Mouse (Mus musculus) kidney, embryonic 15.5 days (tissue): ENCODE measurements around the gene Mtfp1. TPM values are rescaled to one million over a fixed set of nuclear protein-coding genes. Genes with fewer than 3 reads are reported as not detected.

Experiments used
- ATAC-seq: fragments of 200-750 bp; cut with Nextera tagmentation; replicated peaks from 2 replicates; pipeline ENCODE4 v1.8.0; 2017; ENCODE audit warnings: moderate TSS enrichment; ENCODE audit not compliant: low FRiP score
- H3K27ac ChIP-seq: fragments of 300-500 bp; sonication (generic); 2 replicates; pipeline ENCODE4 v1.5.1; 2015; ENCODE audit warnings: mild to moderate bottlenecking, inconsistent platforms
- H3K27me3 ChIP-seq: fragments of 300-500 bp; sonication (generic); 2 replicates; pipeline ENCODE4 v1.6.1; 2015; ENCODE audit warnings: inconsistent platforms
- H3K36me3 ChIP-seq: fragments of 300-500 bp; sonication (generic); 2 replicates; pipeline ENCODE4 v1.6.1; 2015; ENCODE audit warnings: inconsistent platforms
- H3K4me1 ChIP-seq: fragments of 300-500 bp; sonication (generic); 2 replicates; pipeline ENCODE4 v1.6.1; 2015; ENCODE audit warnings: inconsistent platforms
- H3K4me2 ChIP-seq: fragments of 300-500 bp; sonication (generic); 2 replicates; pipeline ENCODE4 v1.6.1; 2015; ENCODE audit warnings: moderate library complexity, mild to moderate bottlenecking, inconsistent platforms
- H3K4me3 ChIP-seq: fragments of 300-500 bp; sonication (generic); replicated peaks from 2 replicates; pipeline ENCODE4 v1.5.1; 2015; ENCODE audit warnings: mild to moderate bottlenecking, inconsistent platforms
- H3K9ac ChIP-seq: fragments of 300-500 bp; sonication (generic); 2 replicates; pipeline ENCODE4 v1.6.1; 2015; ENCODE audit warnings: mild to moderate bottlenecking, inconsistent platforms
- H3K9me3 ChIP-seq: fragments of 300-500 bp; sonication (generic); replicated peaks from 2 replicates; pipeline ENCODE4 v1.6.1; 2016; ENCODE audit warnings: inconsistent platforms
- WGBS: fragments of 180-500 bp; shearing (Covaris S2); methylation state at CpG from one replicate; pipeline ENCODE4 v1.1.7; 2015; ENCODE audit warnings: mixed read lengths; 5-methylcytosine and 5-hydroxymethylcytosine counted together
- microRNA-seq: library from miRNA; unstranded; fragments of <30 nt; microRNA quantifications from one replicate; pipeline ENCODE4, GENCODE M21; 2016
- polyA plus RNA-seq: library from polyadenylated mRNA; unstranded; fragments of >200 nt; fragmentation: Nextera tagmentation; extraction: Ambion mirVana; gene quantifications from 2 replicates; pipeline ENCODE4 v1.2.1, GENCODE M21; 2015

Mtfp1 gene
- polyA plus RNA-seq, 1 experiment from 2014 or later = 15.9 TPM

DNA sequence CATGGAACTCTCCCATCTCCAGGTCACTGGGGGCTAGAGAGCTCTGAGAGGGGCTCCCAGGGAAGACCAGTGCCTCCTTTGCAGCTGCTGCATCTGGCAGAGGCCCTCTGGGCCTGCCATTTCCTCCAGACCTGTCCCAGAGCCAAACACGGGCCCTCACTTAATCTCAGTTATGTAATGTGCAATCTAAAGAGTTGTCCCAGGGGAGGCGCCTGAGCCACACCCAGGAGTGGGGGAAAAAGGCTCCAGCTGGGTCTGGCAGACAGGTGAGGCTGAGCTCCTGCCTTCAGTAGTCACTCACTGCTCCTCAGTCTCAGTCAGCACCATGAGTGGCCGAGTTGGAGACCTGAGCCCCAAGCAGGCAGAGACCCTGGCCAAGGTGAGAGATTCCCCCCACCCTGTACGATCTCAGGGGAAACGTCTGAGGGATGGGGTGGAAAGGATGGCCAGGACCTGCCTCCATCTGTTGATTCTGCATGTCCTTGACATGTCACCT lies 30.6 kb downstream of the Mtfp1 start, which contains the start of gene Sec14l3:
Gene Sec14l3 (plus strand): TSS at position 215 of the 496 bp plus-strand sequence.
- Histone ChIP-seq H3K36me3 (no peaks in the 10 kb centered on the region), H3K4me2 (no peak within 1 kb of the TSS), H3K9me3 (no peaks in the 10 kb centered on the region), H3K4me1 (no peaks in the 10 kb centered on the region), H3K27ac (no peak within 1 kb of the TSS), H3K4me3 (no peak within 1 kb of the TSS), H3K27me3 (no peaks in the 10 kb centered on the region), H3K9ac (no peak within 1 kb of the TSS)
- 63% methylated on average over 5 of the region's 5 CpGs for WGBS
- no peak for ATAC-seq

DNA sequence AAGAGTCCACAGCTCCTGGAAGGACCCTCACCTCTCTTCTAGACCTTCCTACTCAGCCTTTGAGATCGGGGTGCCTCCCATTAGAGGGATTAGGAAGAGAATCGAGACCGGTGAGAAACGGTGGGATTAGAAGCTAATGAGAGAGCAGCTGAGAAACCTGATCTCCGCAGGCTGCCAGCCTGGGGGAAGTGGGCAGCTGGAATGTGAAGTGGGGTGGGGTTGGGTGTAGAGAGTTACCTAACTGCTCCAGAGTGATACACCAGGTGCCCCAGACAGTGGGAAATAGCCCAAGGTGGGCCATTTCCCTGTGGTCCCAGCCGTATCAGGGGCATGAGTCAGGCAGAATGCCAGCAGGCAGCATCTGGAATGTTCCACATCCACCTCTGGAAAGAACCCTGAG lies 32.3 kb downstream of the Mtfp1 start:
- ATAC-seq = no peak
- H3K4me1 ChIP-seq = no peaks in the 10 kb centered on the region
- no peaks in the 10 kb centered on the region for H3K9me3 ChIP-seq
- H3K9ac ChIP-seq = no peak overlapping the region
- H3K27me3 ChIP-seq = no peaks in the 10 kb centered on the region
- 47% methylated on average over 6 of the region's 6 CpGs for WGBS
- no peaks in the 10 kb centered on the region for H3K36me3 ChIP-seq
- no peak overlapping the region for H3K27ac ChIP-seq
- H3K4me2 ChIP-seq = no peak overlapping the region
- no peak overlapping the region for H3K4me3 ChIP-seq

DNA sequence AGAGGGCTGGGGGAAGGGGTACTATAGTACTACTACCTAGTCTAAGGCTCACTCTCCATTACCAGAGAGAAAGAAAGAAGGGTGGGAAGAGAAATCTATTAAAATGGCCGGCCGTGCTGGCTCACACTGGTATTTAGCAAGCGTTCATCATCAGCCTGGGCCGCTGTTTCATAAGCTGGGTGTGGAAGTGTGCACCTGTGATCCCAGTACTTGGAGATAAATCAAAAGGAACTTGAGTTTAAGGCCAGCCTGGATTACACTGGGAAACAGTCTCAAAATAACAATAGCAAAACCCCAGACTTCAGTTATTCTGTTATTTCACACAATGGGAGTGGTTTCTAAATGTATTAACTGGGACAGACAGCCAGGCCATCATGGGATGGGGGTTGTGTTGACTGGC lies 32.7 kb downstream of the Mtfp1 start:
- no peak for ATAC-seq
- Histone ChIP-seq H3K4me2 (no peak overlapping the region), H3K4me1 (no peaks in the 10 kb centered on the region), H3K27me3 (no peaks in the 10 kb centered on the region), H3K9ac (no peak overlapping the region), H3K27ac (no peak overlapping the region), H3K9me3 (no peaks in the 10 kb centered on the region), H3K36me3 (no peaks in the 10 kb centered on the region), H3K4me3 (no peak overlapping the region)
- WGBS = 86% methylated on average over 4 of the region's 4 CpGs

DNA sequence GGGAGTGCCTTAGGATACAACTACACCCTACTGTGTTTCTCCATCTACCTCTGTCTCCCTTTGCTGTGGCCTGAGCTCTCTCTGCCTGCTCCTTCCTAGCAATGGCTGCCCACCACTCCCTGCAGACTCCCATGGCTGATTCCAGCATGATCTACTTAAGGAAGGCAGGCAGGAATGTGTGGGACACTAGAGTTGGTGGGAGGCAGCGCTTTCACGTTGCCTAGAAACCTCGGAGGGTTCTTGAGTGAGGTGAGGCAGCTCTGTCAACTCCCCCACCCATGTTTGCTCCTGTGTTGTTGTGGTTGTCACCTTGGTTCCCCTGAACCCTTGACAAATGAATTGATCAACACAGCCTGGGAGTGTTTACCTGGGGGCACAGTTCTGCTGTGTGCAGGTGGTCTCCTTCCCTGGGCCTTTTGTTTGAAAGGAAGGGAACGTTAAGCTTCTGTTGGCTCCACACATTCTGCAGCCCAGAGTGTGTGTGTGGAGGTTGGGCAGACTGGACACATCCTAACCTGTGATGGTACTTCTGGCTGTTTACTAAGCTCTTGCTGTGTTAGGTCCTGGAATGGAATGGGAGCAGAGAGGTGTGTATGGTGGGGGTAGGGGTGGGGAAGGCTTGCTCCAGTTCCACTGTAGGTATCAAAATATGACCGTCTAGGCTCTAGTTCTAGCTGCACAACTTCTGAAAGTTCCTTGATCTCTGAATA lies 34.2 kb downstream of the Mtfp1 start:
- Histone ChIP-seq H3K27ac (no peak overlapping the region), H3K4me2 (no peak overlapping the region), H3K4me3 (no peak overlapping the region), H3K4me1 (no peaks in the 10 kb centered on the region), H3K36me3 (no peaks in the 10 kb centered on the region), H3K27me3 (no peaks in the 10 kb centered on the region), H3K9me3 (no peaks in the 10 kb centered on the region), H3K9ac (no peak overlapping the region)
- 69% methylated on average over 5 of the region's 5 CpGs for WGBS
- ATAC-seq = no peak

- 17% methylated on average over 5 of the region's 5 CpGs for WGBS
- no peaks in the 10 kb centered on the region for H3K36me3 ChIP-seq
- ATAC-seq = no peak
Observed at GRCm38 (mm10) chr11:4053586-4053985, 41.7 kb downstream of the Mtfp1 start.

GRCm38 (mm10) chr11:4048438-4048837 lies 46.8 kb downstream of the Mtfp1 start:
- H3K4me2 ChIP-seq = no peak overlapping the region
- 84% methylated on average over 6 of the region's 6 CpGs for WGBS
- H3K9me3 ChIP-seq = no peaks in the 10 kb centered on the region; the same call in 1 of the 2 replicates
- H3K4me1 ChIP-seq = no peaks in the 10 kb centered on the region
- no peaks in the 10 kb centered on the region for H3K27me3 ChIP-seq
- H3K4me3 ChIP-seq = no peak overlapping the region
- H3K9ac ChIP-seq = no peak overlapping the region
- no peaks in the 10 kb centered on the region for H3K36me3 ChIP-seq
- ATAC-seq = no peak
- H3K27ac ChIP-seq = no peak overlapping the region

More at GRCm38 (mm10) chr11:4053586-4053985, 41.7 kb downstream of the Mtfp1 start:
- H3K4me1 ChIP-seq = no peaks in the 10 kb centered on the region
- no peaks in the 10 kb centered on the region; the same call in 1 of the 2 replicates for H3K9me3 ChIP-seq
- no peak overlapping the region for H3K4me3 ChIP-seq
- no peak overlapping the region for H3K9ac ChIP-seq
- H3K4me2 ChIP-seq = no peak overlapping the region
- H3K27me3 ChIP-seq = no peaks in the 10 kb centered on the region
- H3K27ac ChIP-seq = no peak overlapping the region

DNA sequence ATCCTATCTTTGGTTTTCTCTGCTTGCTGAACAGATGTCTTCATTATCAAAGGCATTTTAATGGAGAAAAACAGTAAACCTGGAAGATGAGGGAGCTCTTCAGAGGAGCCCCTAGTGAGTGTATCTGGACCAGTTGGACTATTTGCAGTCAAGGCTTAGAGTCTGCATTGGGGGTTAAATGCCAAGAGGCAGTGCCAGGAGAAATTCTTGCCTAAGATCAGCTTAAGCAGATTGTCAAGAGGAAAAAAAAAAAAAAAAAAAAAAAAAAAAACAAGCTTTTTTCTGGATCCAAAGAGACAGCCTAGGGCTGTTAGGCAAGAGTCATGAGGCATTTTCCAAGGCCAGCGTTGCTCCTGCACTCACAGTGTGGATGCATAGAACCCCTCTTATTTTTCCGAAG lies 47.5 kb downstream of the Mtfp1 start:
- H3K9me3 ChIP-seq = no peaks in the 10 kb centered on the region; the same call in 1 of the 2 replicates
- H3K4me2 ChIP-seq = no peak overlapping the region
- H3K36me3 ChIP-seq = no peaks in the 10 kb centered on the region
- H3K4me1 ChIP-seq = no peaks in the 10 kb centered on the region
- no peak overlapping the region for H3K4me3 ChIP-seq
- WGBS = 90% methylated on average over 2 of the region's 2 CpGs
- no peaks in the 10 kb centered on the region for H3K27me3 ChIP-seq
- no peak overlapping the region for H3K27ac ChIP-seq
- no peak for ATAC-seq
- H3K9ac ChIP-seq = no peak overlapping the region

GRCm38 (mm10) chr11:4046526-4046925 lies 48.7 kb downstream of the Mtfp1 start:
- Histone ChIP-seq H3K27ac (no peak overlapping the region), H3K36me3 (no peaks in the 10 kb centered on the region), H3K4me3 (no peak overlapping the region), H3K4me2 (no peak overlapping the region), H3K9ac (no peak overlapping the region), H3K4me1 (no peaks in the 10 kb centered on the region), H3K9me3 (no peaks in the 10 kb centered on the region; the same call in 1 of the 2 replicates), H3K27me3 (no peaks in the 10 kb centered on the region)
- no peak for ATAC-seq
- 64% methylated on average over 5 of the region's 5 CpGs for WGBS

DNA sequence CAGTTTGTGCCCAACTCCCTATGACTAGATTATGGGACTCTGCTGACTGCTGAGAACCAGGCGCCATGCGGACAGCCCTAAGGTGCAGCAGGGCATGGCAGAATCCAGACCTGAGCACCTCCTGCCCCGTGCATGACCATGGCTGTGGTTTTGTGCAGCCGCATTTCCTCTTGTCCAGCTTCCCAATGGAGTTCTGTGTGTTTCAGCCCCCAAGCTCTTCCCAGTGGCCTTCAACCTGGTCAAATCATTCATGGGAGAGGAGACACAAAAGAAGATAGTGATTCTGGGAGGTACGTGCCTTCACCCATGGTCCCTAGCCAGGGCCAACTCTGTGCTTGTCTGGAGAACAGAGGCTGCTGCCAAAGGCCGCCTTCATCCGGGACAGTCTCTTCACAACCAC lies 52.2 kb downstream of the Mtfp1 start:
- Histone ChIP-seq H3K27me3 (no peaks in the 10 kb centered on the region), H3K9ac (no peak overlapping the region), H3K4me3 (no peak overlapping the region), H3K4me1 (no peaks in the 10 kb centered on the region), H3K27ac (no peak overlapping the region), H3K9me3 (no peaks in the 10 kb centered on the region), H3K36me3 (no peaks in the 10 kb centered on the region), H3K4me2 (no peak overlapping the region)
- ATAC-seq = no peak
- 89% methylated on average over 7 of the region's 7 CpGs for WGBS

Small RNA genes lying within 50 kb of the gene (microRNA-seq; reads per million reads assigned to microRNA genes)
- gene Mir3060 = 2.1 reads per million, percentile 10 among the genes with 10 or more reads in this experiment

Other genes starting within 250 kb of the Mtfp1 start
- 0.78 and 0.91 TPM in 2 replicates for gene Osbp2, start 231.5 kb downstream of the Mtfp1 start, polyA plus RNA-seq
- 0.49 and 0.64 TPM in 2 replicates for gene 4921536K21Rik, start 200.3 kb downstream of the Mtfp1 start, polyA plus RNA-seq
- 13.0 and 13.4 TPM in 2 replicates for gene Dusp18, start 200.2 kb downstream of the Mtfp1 start, polyA plus RNA-seq
- gene Slc35e4, start 180.8 kb downstream of the Mtfp1 start, polyA plus RNA-seq = 4.6 and 5.1 TPM in 2 replicates
- gene Tcn2, start 163.3 kb downstream of the Mtfp1 start, polyA plus RNA-seq = 92.9 and 102 TPM in 2 replicates
- 95.1 and 95.5 TPM in 2 replicates for gene Pes1, start 131.5 kb downstream of the Mtfp1 start, polyA plus RNA-seq
- gene 4930556J24Rik, start 118.7 kb downstream of the Mtfp1 start, polyA plus RNA-seq = 0.44 TPM in 1 of 2 replicates, not detected in the other
- 5.3 and 6.7 TPM in 2 replicates for gene Gal3st1, start 111.8 kb downstream of the Mtfp1 start, polyA plus RNA-seq
- gene Sec14l4, start 64.0 kb downstream of the Mtfp1 start, polyA plus RNA-seq = not detected in 2 replicates
- gene Sec14l3, start 30.6 kb downstream of the Mtfp1 start, polyA plus RNA-seq = not detected in 2 replicates
- gene Sec14l2, start 28.0 kb upstream of the Mtfp1 start, polyA plus RNA-seq = 1.3 and 2.2 TPM in 2 replicates
- 27.4 and 28.2 TPM in 2 replicates for gene Rnf215, start 39.8 kb upstream of the Mtfp1 start, polyA plus RNA-seq
- 7.2 and 9.0 TPM in 2 replicates for gene Ccdc157, start 64.8 kb upstream of the Mtfp1 start, polyA plus RNA-seq
- gene Sf3a1, start 64.9 kb upstream of the Mtfp1 start, polyA plus RNA-seq = 57.8 and 61.7 TPM in 2 replicates
- gene Tbc1d10a, start 91.3 kb upstream of the Mtfp1 start, polyA plus RNA-seq = 43.9 and 44.5 TPM in 2 replicates
- 6.0 and 6.5 TPM in 2 replicates for gene Castor1, start 122.8 kb upstream of the Mtfp1 start, polyA plus RNA-seq
- gene Osm, start 141.0 kb upstream of the Mtfp1 start, polyA plus RNA-seq = not detected in 2 replicates
- gene Lif, start 162.1 kb upstream of the Mtfp1 start, polyA plus RNA-seq = 0.08 and 0.22 TPM in 2 replicates